Mouse (Mus musculus): ENCODE measurements around the gene Scp2.

- TF ChIP-seq USF2 (IDR thresholded peaks at IDR 0.05; ENCODE audit: borderline replicate concordance in 1 of 2, insufficient read depth in 1 of 2, low read depth in 1 of 2, low read length in 2 of 2) (no peak), POLR2AphosphoS2 (IDR thresholded peaks at IDR 0.05; ENCODE audit: low read length) (no peak), POLR2A (IDR thresholded peaks at IDR 0.05; ENCODE audit: control insufficient read depth in 1 of 2, insufficient read depth in 1 of 2, low read depth in 1 of 2, low read length in 2 of 2, poor library complexity in 1 of 2) (no peak), TCF12 (IDR thresholded peaks at IDR 0.05; ENCODE audit: low read depth, low read length) (no peak), MAZ (IDR thresholded peaks at IDR 0.05; ENCODE audit: low read depth, low read length) (no peak), MAX (IDR thresholded peaks at IDR 0.05; ENCODE audit: low read length) (no peak), E2F4 (IDR thresholded peaks at IDR 0.05; ENCODE audit: borderline replicate concordance, low read depth, low read length) (no peak), KAT2A (conservative IDR thresholded peaks at IDR 0.05; ENCODE audit: low read depth, low read length) (no peak), CTCF (IDR thresholded peaks at IDR 0.05 in 2 of 3, conservative IDR thresholded peaks at IDR 0.05 in 1 of 3; ENCODE audit: control insufficient read depth in 1 of 3, insufficient read depth in 1 of 3, low read depth in 2 of 3, low read length in 3 of 3, poor library complexity in 1 of 3, severe bottlenecking in 1 of 3) (no peak), GATA1 (IDR thresholded peaks at IDR 0.05; ENCODE audit: low read depth, low read length) (no peak)
Observed at GRCm38 (mm10) chr4:108143778-108144177, 1.0 kb downstream of the Scp2 start.

Data from MEL (cell line).